Mouse (Mus musculus): Measurements from ENCODE around the gene Pttg1ip.

DNA sequence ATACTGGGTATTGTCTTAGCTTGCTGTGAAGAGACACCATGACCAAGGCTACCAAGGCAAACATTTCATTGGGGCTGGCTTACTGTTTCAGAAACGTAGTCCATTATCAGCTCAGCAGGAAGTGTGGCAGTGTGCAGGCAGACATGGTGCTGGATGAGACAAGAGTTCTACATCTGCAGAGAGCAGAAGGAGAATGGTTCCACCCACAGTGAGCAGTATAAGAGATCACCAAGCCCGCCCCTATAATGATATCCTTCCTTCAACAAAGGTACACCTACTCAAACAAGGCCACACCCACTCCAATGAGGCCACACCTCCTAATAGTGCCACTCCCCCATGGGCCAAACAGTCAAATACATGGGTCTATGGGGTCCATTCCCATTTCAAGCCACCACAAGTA lies 20.0 kb upstream of the Pttg1ip start:
- TF ChIP-seq POLR2A (IDR thresholded peaks at IDR 0.05; ENCODE audit: low read depth, low read length), result no peak
- no peak for TF ChIP-seq CTCF (conservative IDR thresholded peaks at IDR 0.05; ENCODE audit: insufficient read depth, insufficient read length, low read depth, low read length)

Data from kidney, adult 2 months (tissue).